Mouse (Mus musculus): ENCODE data around the gene Usp36. TPM values are rescaled to one million over a fixed set of nuclear protein-coding genes. Genes with fewer than 3 reads are reported as not detected.

The Usp36 gene
- polyA plus RNA-seq, 1 experiment from 2014 or later: 13.6 TPM

DNA sequence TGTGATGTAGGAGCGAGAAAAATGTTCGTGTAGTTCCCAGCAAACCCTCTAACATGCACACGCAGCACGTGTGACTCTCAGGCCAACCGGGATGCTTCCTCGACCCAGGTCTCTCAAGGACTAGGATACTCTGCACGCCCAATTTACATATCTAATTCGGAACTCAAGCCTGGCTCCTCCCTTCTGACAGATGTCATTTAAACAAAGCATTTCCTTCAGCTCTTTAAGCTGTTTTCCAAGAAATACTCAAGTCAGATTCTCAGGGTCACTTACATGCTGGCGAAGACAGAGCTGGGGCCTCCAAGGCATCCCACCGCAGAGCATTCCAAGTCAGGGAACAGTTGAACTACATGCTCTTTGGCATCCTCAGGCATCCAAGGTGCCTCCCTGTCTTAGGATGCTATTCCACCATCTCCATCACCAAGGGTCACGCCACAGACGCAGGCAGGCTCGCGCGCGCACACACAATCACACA is 970 bp downstream of the Usp36 start:
- 2% methylated on average over 16 of the region's 16 CpGs for WGBS
- no peak for DNase-seq (ENCODE audit: low spot score)
- no peaks in the 10 kb centered on the region for H3K27me3 ChIP-seq (ENCODE audit: control insufficient read depth, insufficient read depth, low read length)
- peak overlapping the region; percentile 82 for H3K9ac ChIP-seq
- peaks cover 15% of the 10 kb centered on the region for H3K4me1 ChIP-seq (replicated peaks; ENCODE audit: control insufficient read depth, insufficient read depth, low read length)
- no peak for ATAC-seq (ENCODE audit: low FRiP score)
- peak overlapping the region; percentile 96 for H3K4me2 ChIP-seq (replicated peaks)
- H3K36me3 ChIP-seq (replicated peaks; ENCODE audit: control insufficient read depth, insufficient read depth): peaks cover 38% of the 10 kb centered on the region
- H3K27ac ChIP-seq: peak overlapping the region; percentile 72
- H3K9me3 ChIP-seq (ENCODE audit: control insufficient read depth, low read length): no peaks in the 10 kb centered on the region
- H3K4me3 ChIP-seq (replicated peaks; ENCODE audit: low read length): peak overlapping the region; percentile 81

DNA sequence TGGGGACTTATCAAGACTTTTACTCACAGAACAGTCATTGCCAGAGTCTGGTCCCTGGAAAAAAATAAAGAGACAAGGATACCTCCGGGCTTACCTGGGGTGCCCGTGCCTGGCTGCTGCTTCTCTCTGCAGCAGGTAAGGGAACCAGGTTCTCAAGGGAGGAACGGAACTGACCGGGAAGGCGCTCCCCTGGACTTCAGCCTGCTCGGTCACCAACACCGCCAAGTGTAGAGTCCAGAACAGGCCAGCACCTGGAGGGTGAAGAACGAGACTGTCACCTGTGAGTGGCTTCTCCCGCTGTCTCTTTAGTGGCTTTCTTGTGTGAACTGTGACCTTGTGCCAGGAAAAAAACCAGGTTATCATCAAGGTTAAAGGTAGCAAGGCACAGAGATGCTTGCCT is 2.5 kb downstream of the Usp36 start:
- DNase-seq (ENCODE audit: low spot score): no peak
- Histone ChIP-seq H3K36me3 (replicated peaks; ENCODE audit: control insufficient read depth, insufficient read depth) (peaks cover 53% of the 10 kb centered on the region), H3K27me3 (ENCODE audit: control insufficient read depth, insufficient read depth, low read length) (no peaks in the 10 kb centered on the region), H3K27ac (no peak overlapping the region), H3K4me3 (replicated peaks; ENCODE audit: low read length) (no peak overlapping the region), H3K4me2 (replicated peaks) (no peak overlapping the region), H3K4me1 (replicated peaks; ENCODE audit: control insufficient read depth, insufficient read depth, low read length) (peaks cover 15% of the 10 kb centered on the region), H3K9me3 (ENCODE audit: control insufficient read depth, low read length) (no peaks in the 10 kb centered on the region), H3K9ac (no peak overlapping the region)
- ATAC-seq (ENCODE audit: low FRiP score): no peak
- WGBS: over 99% methylated on average over 9 of the region's 9 CpGs

DNA sequence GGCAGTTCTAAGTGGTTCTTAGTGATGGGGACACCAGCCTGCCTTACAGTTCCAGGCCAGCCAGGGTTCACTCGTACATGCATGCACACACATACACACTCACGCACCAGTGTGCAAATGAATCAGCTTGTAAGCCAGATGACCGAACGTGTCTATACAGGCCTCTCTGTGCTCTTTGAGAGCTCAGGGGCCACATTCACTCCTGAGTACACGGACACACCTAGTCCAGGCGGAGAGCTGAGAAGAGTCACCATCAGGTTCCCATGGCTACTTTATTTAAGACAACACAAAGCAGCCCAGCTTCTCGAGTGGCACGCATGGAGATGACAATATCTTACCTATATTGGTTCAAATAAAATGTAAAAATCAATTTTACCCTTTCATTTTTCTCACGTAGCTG is 3.6 kb downstream of the Usp36 start:
- H3K9ac ChIP-seq: no peak overlapping the region
- 96% methylated on average over 9 of the region's 9 CpGs for WGBS
- ATAC-seq (ENCODE audit: low FRiP score): no peak
- H3K36me3 ChIP-seq (replicated peaks; ENCODE audit: control insufficient read depth, insufficient read depth): peaks cover 64% of the 10 kb centered on the region
- no peaks in the 10 kb centered on the region for H3K27me3 ChIP-seq (ENCODE audit: control insufficient read depth, insufficient read depth, low read length)
- H3K27ac ChIP-seq: no peak overlapping the region
- no peak overlapping the region for H3K4me2 ChIP-seq (replicated peaks)
- H3K9me3 ChIP-seq (ENCODE audit: control insufficient read depth, low read length): no peaks in the 10 kb centered on the region
- DNase-seq (ENCODE audit: low spot score): no peak
- peaks cover 15% of the 10 kb centered on the region for H3K4me1 ChIP-seq (replicated peaks; ENCODE audit: control insufficient read depth, insufficient read depth, low read length)
- no peak overlapping the region for H3K4me3 ChIP-seq (replicated peaks; ENCODE audit: low read length)

DNA sequence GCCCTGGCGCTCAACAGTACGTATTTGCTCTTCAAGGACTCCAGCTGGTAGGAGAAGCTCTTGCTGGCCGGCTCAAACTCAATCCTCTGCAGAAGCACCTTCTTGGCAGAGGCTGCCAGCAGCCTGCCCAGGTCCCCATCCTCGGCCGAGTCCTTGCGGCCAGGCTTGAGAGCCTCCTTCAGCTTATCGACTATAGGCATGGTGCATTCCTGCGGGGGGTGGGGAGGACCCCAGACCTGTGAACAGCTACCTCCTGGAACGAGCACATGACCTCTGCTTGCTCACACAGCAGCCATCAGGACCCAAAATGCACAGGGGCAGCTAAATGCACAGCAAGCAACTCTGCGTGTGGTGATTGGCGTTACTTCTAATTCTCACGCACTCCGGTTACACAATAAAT is 4.3 kb downstream of the Usp36 start:
- DNase-seq (ENCODE audit: low spot score) (no peak), ATAC-seq (ENCODE audit: low FRiP score) (no peak)
- peaks cover 70% of the 10 kb centered on the region for H3K36me3 ChIP-seq (replicated peaks; ENCODE audit: control insufficient read depth, insufficient read depth)
- H3K9ac ChIP-seq: no peak overlapping the region
- no peaks in the 10 kb centered on the region for H3K9me3 ChIP-seq (ENCODE audit: control insufficient read depth, low read length)
- peaks cover 12% of the 10 kb centered on the region for H3K4me1 ChIP-seq (replicated peaks; ENCODE audit: control insufficient read depth, insufficient read depth, low read length)
- no peak overlapping the region for H3K4me3 ChIP-seq (replicated peaks; ENCODE audit: low read length)
- H3K27ac ChIP-seq: no peak overlapping the region
- no peak overlapping the region for H3K4me2 ChIP-seq (replicated peaks)
- no peaks in the 10 kb centered on the region for H3K27me3 ChIP-seq (ENCODE audit: control insufficient read depth, insufficient read depth, low read length)
- 95% methylated on average over 13 of the region's 13 CpGs for WGBS

DNA sequence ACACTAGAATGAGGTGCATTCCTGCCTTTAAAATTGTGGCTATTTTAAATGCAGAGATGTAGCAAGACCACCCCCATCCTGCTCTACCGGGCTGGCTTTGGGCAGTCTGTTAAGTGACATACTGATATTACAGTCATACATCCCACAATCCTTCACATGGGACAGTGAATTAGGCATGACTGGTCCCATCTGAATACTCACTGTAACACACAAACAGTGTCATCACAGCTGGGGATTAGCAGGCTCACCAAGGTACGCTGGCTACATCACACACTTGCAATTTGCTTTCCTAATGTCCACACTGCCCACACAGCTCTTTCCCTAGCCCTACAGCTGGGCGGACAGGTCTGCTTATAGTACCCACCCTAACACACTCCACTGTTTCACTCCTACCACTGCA is 9.8 kb downstream of the Usp36 start:
- no peak for ATAC-seq (ENCODE audit: low FRiP score)
- H3K9ac ChIP-seq: no peak overlapping the region
- no peaks in the 10 kb centered on the region for H3K4me1 ChIP-seq (replicated peaks; ENCODE audit: control insufficient read depth, insufficient read depth, low read length)
- no peak overlapping the region for H3K27ac ChIP-seq
- no peaks in the 10 kb centered on the region for H3K27me3 ChIP-seq (ENCODE audit: control insufficient read depth, insufficient read depth, low read length)
- 98% methylated on average over 3 of the region's 3 CpGs for WGBS
- H3K9me3 ChIP-seq (ENCODE audit: control insufficient read depth, low read length): no peaks in the 10 kb centered on the region
- H3K4me3 ChIP-seq (replicated peaks; ENCODE audit: low read length): no peak overlapping the region
- H3K4me2 ChIP-seq (replicated peaks): no peak overlapping the region
- H3K36me3 ChIP-seq (replicated peaks; ENCODE audit: control insufficient read depth, insufficient read depth): peaks cover 99% of the 10 kb centered on the region
- DNase-seq (ENCODE audit: low spot score): no peak

DNA sequence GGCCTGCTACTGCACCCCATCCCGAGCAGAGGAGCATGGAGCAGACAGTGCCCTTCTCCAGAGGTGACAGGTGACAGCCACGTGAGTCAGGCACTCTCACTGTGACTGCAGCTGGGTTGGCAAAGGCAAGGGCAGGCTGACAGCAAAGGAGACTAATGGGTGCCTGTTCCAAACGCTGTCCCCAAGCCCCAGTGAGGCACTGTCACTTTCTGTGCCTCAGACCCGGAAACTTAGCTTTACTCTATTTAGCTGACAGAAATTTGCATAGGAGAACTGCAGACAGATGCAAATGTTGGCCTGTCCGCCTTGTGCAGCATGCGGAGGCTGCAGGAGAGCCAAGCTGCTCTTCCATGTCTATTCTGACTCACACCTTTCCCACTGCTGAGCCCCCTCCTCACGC is 13.7 kb downstream of the Usp36 start:
- Histone ChIP-seq H3K9me3 (ENCODE audit: control insufficient read depth, low read length) (no peaks in the 10 kb centered on the region), H3K36me3 (replicated peaks; ENCODE audit: control insufficient read depth, insufficient read depth) (peaks cover 99% of the 10 kb centered on the region), H3K4me1 (replicated peaks; ENCODE audit: control insufficient read depth, insufficient read depth, low read length) (no peaks in the 10 kb centered on the region), H3K9ac (no peak overlapping the region), H3K27me3 (ENCODE audit: control insufficient read depth, insufficient read depth, low read length) (no peaks in the 10 kb centered on the region), H3K4me3 (replicated peaks; ENCODE audit: low read length) (no peak overlapping the region), H3K4me2 (replicated peaks) (no peak overlapping the region), H3K27ac (no peak overlapping the region)
- DNase-seq (ENCODE audit: low spot score): no peak
- 91% methylated on average over 7 of the region's 7 CpGs for WGBS
- ATAC-seq (ENCODE audit: low FRiP score): no peak

DNA sequence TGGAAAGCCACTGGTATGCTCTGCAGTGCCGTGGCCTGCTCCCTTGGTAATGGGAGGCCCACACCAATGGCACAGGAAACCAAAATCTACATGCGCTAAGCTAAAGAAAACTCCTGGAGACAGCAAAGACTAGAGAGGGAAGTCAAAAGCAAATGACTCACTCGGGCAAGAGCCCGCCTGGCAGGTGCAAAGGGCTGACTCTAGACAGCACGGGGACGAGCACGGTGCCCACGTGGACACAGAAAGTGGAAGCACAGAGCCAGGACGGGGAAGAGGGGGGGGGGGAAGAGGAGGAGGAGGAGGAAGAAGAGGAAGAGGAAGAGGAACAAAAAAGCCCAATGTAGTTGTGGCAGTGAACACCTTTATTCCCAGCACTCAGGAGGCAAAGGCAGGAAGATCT is 15.0 kb downstream of the Usp36 start:
- H3K4me3 ChIP-seq (replicated peaks; ENCODE audit: low read length): no peak overlapping the region
- H3K36me3 ChIP-seq (replicated peaks; ENCODE audit: control insufficient read depth, insufficient read depth): peaks cover 99% of the 10 kb centered on the region
- no peak overlapping the region for H3K4me2 ChIP-seq (replicated peaks)
- H3K27ac ChIP-seq: no peak overlapping the region
- H3K9ac ChIP-seq: no peak overlapping the region
- DNase-seq (ENCODE audit: low spot score): no peak
- no peaks in the 10 kb centered on the region for H3K27me3 ChIP-seq (ENCODE audit: control insufficient read depth, insufficient read depth, low read length)
- 97% methylated on average over 9 of the region's 9 CpGs for WGBS
- H3K4me1 ChIP-seq (replicated peaks; ENCODE audit: control insufficient read depth, insufficient read depth, low read length): no peaks in the 10 kb centered on the region
- ATAC-seq (ENCODE audit: low FRiP score): no peak
- no peaks in the 10 kb centered on the region for H3K9me3 ChIP-seq (ENCODE audit: control insufficient read depth, low read length)

DNA sequence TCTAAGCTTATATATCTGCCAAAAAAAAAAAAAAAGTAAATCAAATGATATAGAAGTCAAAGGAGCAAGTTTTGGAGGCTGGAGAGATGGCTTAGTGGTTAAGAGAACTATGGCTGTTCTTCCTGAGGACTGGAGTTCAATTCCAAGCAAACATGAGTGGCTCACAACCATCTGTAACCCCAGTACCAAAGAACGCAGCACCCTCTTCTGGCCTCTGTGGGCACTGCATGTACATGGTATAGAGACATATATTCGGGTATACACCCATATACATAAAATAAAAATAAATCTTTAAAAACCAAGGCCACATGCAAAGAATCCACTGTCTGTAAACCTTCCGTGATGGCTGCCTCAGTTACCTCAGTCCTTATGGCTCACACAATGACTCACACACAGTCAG is 20.2 kb downstream of the Usp36 start:
- H3K4me3 ChIP-seq (replicated peaks; ENCODE audit: low read length): no peak overlapping the region
- no peak overlapping the region for H3K27ac ChIP-seq
- WGBS: 97% methylated on average over 3 of the region's 3 CpGs
- H3K4me2 ChIP-seq (replicated peaks): no peak overlapping the region
- H3K9me3 ChIP-seq (ENCODE audit: control insufficient read depth, low read length): no peaks in the 10 kb centered on the region
- DNase-seq (ENCODE audit: low spot score) (no peak), ATAC-seq (ENCODE audit: low FRiP score) (no peak)
- H3K36me3 ChIP-seq (replicated peaks; ENCODE audit: control insufficient read depth, insufficient read depth): peaks cover 99% of the 10 kb centered on the region
- H3K9ac ChIP-seq: no peak overlapping the region
- no peaks in the 10 kb centered on the region for H3K27me3 ChIP-seq (ENCODE audit: control insufficient read depth, insufficient read depth, low read length)
- no peaks in the 10 kb centered on the region for H3K4me1 ChIP-seq (replicated peaks; ENCODE audit: control insufficient read depth, insufficient read depth, low read length)

DNA sequence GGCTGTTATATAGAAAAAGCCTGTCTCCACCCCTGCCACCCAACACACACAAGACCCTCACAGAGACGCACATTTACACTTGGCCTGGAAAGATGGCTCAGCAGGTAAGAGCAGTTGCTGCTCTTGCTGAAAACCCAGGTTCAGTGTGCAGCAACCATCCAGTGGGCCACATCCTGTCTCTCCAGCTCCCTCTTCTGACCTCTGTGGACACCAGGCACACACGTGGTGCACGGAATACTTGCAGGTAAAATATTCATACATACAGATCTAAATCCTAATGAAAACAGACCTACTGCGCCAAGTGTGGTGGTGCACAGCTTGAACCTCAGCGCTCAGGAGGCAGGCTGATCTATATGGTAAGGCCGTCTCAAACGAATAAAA is 23.4 kb downstream of the Usp36 start:
- WGBS: 93% methylated on average over 7 of the region's 7 CpGs
- no peak for ATAC-seq (ENCODE audit: low FRiP score)

DNA sequence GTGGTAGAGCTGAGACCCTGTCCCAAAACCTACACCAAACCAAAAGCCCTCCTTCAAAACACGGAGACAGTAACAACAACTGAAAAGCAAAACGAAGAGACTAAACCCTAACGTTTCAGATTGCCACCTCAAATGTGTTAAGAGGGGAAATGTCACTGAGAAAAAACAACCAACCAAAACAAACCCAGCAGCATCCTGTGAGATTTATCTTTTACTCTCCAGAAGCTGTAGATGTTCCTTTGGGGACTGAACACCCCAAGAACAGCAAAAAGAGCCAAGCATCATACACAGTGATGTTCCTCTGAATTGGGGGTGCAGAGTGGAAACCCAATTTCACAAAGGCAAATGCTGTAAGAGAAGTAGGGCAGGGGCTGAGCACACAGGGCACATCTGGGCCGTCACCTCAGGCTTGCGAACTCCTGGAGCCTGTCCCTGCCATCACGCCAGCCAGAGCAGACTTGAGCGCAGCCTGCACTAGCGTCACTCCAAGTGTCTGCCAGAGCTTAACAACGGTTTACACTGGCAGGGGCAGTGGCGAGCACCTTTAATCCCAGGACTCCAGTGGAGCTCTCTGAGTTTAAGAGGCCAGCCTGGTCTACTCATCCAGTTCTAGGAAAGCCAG is 23.9 kb downstream of the Usp36 start:
- Histone ChIP-seq H3K36me3 (replicated peaks; ENCODE audit: control insufficient read depth, insufficient read depth) (peaks cover 99% of the 10 kb centered on the region), H3K9me3 (ENCODE audit: control insufficient read depth, low read length) (no peaks in the 10 kb centered on the region), H3K4me1 (replicated peaks; ENCODE audit: control insufficient read depth, insufficient read depth, low read length) (no peaks in the 10 kb centered on the region), H3K27ac (no peak overlapping the region), H3K9ac (no peak overlapping the region), H3K4me3 (replicated peaks; ENCODE audit: low read length) (no peak overlapping the region), H3K27me3 (ENCODE audit: control insufficient read depth, insufficient read depth, low read length) (no peaks in the 10 kb centered on the region), H3K4me2 (replicated peaks) (no peak overlapping the region)
- no peak for ATAC-seq (ENCODE audit: low FRiP score)
- no peak for DNase-seq (ENCODE audit: low spot score)
- 92% methylated on average over 10 of the region's 10 CpGs for WGBS

More for the DNA sequence above, 23.4 kb downstream of the Usp36 start:
- Histone ChIP-seq H3K36me3 (replicated peaks; ENCODE audit: control insufficient read depth, insufficient read depth) (peaks cover 99% of the 10 kb centered on the region), H3K4me2 (replicated peaks) (no peak overlapping the region), H3K4me3 (replicated peaks; ENCODE audit: low read length) (no peak overlapping the region), H3K4me1 (replicated peaks; ENCODE audit: control insufficient read depth, insufficient read depth, low read length) (no peaks in the 10 kb centered on the region), H3K9ac (no peak overlapping the region), H3K27me3 (ENCODE audit: control insufficient read depth, insufficient read depth, low read length) (no peaks in the 10 kb centered on the region), H3K27ac (no peak overlapping the region), H3K9me3 (ENCODE audit: control insufficient read depth, low read length) (no peaks in the 10 kb centered on the region)
- no peak for DNase-seq (ENCODE audit: low spot score)

Data from hindbrain, embryonic 14.5 days (tissue).